Mouse (Mus musculus) brain, embryonic 14.5 days (tissue): ENCODE measurements at regions not wholly inside any gene's neighbourhood (a gene's known extent, or its start where the extent isn't known, plus 50 kb on each side); places are given as distances from the start of the nearest gene placed in this dataset.

Experiments used
- CTCF ChIP-seq: fragments of 200-500 bp; IDR thresholded peaks from 2 replicates; pipeline ENCODE4 v1.5.1; 2012; ENCODE audit warnings: inconsistent platforms, mild to moderate bottlenecking, moderate library complexity, borderline replicate concordance; ENCODE audit not compliant: insufficient read depth, insufficient read length; ENCODE audit errors: extremely low read depth
- POLR2A ChIP-seq: fragments of 200-500 bp; IDR thresholded peaks from 2 replicates; pipeline ENCODE4 v1.6.1; 2012; ENCODE audit warnings: mild to moderate bottlenecking, inconsistent platforms, borderline replicate concordance; ENCODE audit not compliant: poor library complexity, insufficient read depth, insufficient read length, severe bottlenecking; ENCODE audit errors: extremely low read depth

- no peak for TF ChIP-seq CTCF
- TF ChIP-seq POLR2A, result no peak
Measured at GRCm38 (mm10) chr9:111774229-111774628, 84.1 kb upstream of the Stac start.
